Mouse (Mus musculus) liver, embryonic 12.5 days (tissue): Measurements from ENCODE around the gene Spag7. TPM values are rescaled to one million over a fixed set of nuclear protein-coding genes. Genes with fewer than 3 reads are reported as not detected.
A peak's percentile ranks its signal among the peaks of the same experiment; 100 is the strongest.

ENCODE experiments used
- ATAC-seq: fragments of 200-750 bp; cut with Nextera tagmentation; 2 replicates; pipeline ENCODE4 v1.8.0; 2017; ENCODE audit warnings: moderate number of reproducible peaks, mild to moderate bottlenecking, moderate library complexity
- H3K27ac ChIP-seq: fragments of 300-500 bp; sonication (generic); 2 replicates; pipeline ENCODE4 v1.5.1; 2016; ENCODE audit warnings: mild to moderate bottlenecking
- H3K27me3 ChIP-seq: fragments of 300-500 bp; sonication (generic); replicated peaks from 2 replicates; pipeline ENCODE4 v1.6.1; 2016; ENCODE audit warnings: mild to moderate bottlenecking, moderate library complexity
- H3K36me3 ChIP-seq: fragments of 300-500 bp; sonication (generic); 2 replicates; pipeline ENCODE4 v1.6.1; 2016; ENCODE audit warnings: mild to moderate bottlenecking, moderate library complexity
- H3K4me1 ChIP-seq: fragments of 300-500 bp; sonication (generic); 2 replicates; pipeline ENCODE4 v1.6.1; 2016
- H3K4me2 ChIP-seq: fragments of 300-500 bp; sonication (generic); 2 replicates; pipeline ENCODE4 v1.6.1; 2016; ENCODE audit warnings: mild to moderate bottlenecking, moderate library complexity
- H3K4me3 ChIP-seq: fragments of 300-500 bp; sonication (generic); 2 replicates; pipeline ENCODE4 v1.5.1; 2016; ENCODE audit warnings: mild to moderate bottlenecking, moderate library complexity
- H3K9ac ChIP-seq: fragments of 300-500 bp; sonication (generic); 2 replicates; pipeline ENCODE4 v1.6.1; 2016; ENCODE audit warnings: mild to moderate bottlenecking, moderate library complexity
- H3K9me3 ChIP-seq: fragments of 300-500 bp; sonication (generic); replicated peaks from 2 replicates; pipeline ENCODE4 v1.6.1; 2016; ENCODE audit warnings: mild to moderate bottlenecking, moderate library complexity
- WGBS: fragments of 180-500 bp; shearing (Covaris S2); methylation state at CpG from one replicate; pipeline ENCODE4 v1.1.7; 2016; ENCODE audit not compliant: insufficient replicate concordance; 5-methylcytosine and 5-hydroxymethylcytosine counted together
- polyA plus RNA-seq: library from polyadenylated mRNA; unstranded; fragments of >200 nt; fragmentation: Nextera tagmentation; extraction: Ambion mirVana; gene quantifications from 2 replicates; pipeline ENCODE4 v1.2.1, GENCODE M21; 2016

Gene Spag7
- polyA plus RNA-seq, 1 experiment from 2014 or later = 84.5 TPM

DNA sequence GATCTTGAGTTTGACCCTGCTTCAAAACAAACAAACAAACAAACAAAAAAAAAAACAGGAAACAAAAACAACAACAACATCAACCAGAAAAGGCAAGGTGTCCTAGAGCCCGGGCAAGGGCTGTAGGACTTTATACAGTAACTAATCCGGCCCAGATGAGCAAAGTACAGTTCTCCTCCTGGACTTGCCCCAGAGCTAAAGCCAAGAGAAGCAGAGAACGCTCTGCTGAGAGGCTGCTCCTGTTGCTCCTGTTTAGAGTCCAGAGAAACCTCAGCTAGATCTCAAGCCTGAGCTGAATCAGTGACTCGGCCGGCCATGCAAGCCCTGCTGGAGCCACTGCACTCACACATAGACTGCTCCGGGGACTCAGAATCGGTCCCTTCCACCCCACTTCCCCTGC is 39.1 kb downstream of the Spag7 start:
- no peaks in the 10 kb centered on the region for H3K27me3 ChIP-seq
- H3K36me3 ChIP-seq = no peaks in the 10 kb centered on the region
- ATAC-seq = 0 out of 2 replicates have a peak, but pooled peaks have one; percentile 35
- H3K4me2 ChIP-seq = peak overlapping the region; percentile 19; the same call in 1 of the 2 replicates
- no peak overlapping the region for H3K9ac ChIP-seq
- WGBS = 30% methylated on average over 7 of the region's 7 CpGs
- peak overlapping the region; percentile 34 for H3K27ac ChIP-seq
- H3K9me3 ChIP-seq = no peaks in the 10 kb centered on the region
- no peak overlapping the region for H3K4me3 ChIP-seq
- H3K4me1 ChIP-seq = peaks cover 13% of the 10 kb centered on the region

DNA sequence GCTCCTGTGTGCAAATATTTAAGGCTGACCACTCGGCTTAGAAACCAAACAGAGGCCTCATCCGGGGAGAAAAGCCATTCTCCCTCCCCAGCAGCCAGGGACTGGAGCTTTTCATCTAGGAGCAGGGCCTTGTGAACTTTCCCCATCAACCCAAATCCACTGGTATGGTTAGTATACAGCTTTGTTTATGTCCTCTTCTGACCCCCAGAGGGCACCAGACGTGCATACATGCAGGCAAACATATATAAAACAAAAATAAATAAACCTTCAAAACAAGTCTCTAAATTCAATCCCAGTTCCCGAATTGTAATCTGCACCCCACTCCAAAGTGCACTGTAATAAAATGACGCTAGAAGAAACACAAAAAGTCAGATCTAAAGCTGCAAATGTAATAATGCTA is 39.7 kb downstream of the Spag7 start:
- no peaks in the 10 kb centered on the region for H3K36me3 ChIP-seq
- H3K27me3 ChIP-seq = no peaks in the 10 kb centered on the region
- peak overlapping the region; percentile 20; the same call in 1 of the 2 replicates for H3K27ac ChIP-seq
- no peak for ATAC-seq
- H3K4me2 ChIP-seq = no peak overlapping the region
- no peaks in the 10 kb centered on the region for H3K9me3 ChIP-seq
- H3K4me3 ChIP-seq = no peak overlapping the region
- 28% methylated on average over 5 of the region's 5 CpGs for WGBS
- H3K4me1 ChIP-seq = peaks cover 13% of the 10 kb centered on the region
- H3K9ac ChIP-seq = no peak overlapping the region

DNA sequence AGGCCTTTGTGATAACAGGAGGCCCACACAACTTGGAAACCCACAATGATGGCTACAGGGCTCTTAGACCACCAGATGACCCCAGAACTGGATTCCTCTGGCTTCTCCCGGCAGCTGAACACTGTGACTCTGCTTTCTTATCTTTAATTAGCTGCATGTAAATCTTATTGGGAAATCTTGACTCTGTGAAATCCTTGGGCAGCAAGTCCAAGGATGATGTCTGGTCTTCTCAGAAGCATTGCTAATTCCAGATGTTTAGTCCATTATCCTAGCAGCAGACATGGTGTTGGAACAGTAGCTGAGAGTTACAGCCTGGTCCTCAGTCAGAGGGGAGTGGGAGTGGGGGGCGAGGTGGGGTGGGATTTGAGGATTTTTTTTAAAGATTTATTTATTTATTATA is 40.8 kb downstream of the Spag7 start:
- no peak overlapping the region for H3K4me3 ChIP-seq
- WGBS = 53% methylated on average over 2 of the region's 2 CpGs

DNA sequence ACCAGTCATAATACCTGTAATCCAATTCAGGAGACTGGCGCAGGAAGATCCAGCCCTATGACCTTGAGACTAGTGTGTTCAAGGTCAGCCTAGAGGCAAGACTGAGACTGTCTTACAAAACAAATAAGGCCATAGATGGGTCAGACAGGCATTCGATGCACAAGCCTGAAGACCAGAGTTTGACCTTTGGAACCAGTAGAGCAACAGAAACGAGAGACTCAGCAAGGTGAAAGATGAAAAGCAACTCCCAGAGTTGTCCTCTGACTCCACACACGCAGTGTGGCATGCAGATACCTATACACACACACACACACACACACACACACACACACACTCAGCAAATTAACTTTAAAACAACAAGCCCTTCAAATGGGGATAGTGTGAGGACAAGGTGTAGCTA is 42.3 kb downstream of the Spag7 start:
- Histone ChIP-seq H3K9ac (no peak overlapping the region), H3K4me3 (no peak overlapping the region), H3K27ac (no peak overlapping the region), H3K36me3 (no peaks in the 10 kb centered on the region), H3K4me2 (no peak overlapping the region), H3K9me3 (no peaks in the 10 kb centered on the region), H3K27me3 (no peaks in the 10 kb centered on the region), H3K4me1 (peaks cover 32% of the 10 kb centered on the region)
- whole genome bisulfite sequencing = 57% methylated on average over 4 of the region's 4 CpGs
- no peak for ATAC-seq

More for the DNA sequence above, 40.8 kb downstream of the Spag7 start:
- H3K4me2 ChIP-seq = no peak overlapping the region
- peaks cover 16% of the 10 kb centered on the region for H3K4me1 ChIP-seq
- no peak overlapping the region for H3K9ac ChIP-seq
- no peak overlapping the region for H3K27ac ChIP-seq
- H3K36me3 ChIP-seq = no peaks in the 10 kb centered on the region
- no peaks in the 10 kb centered on the region for H3K9me3 ChIP-seq
- no peak for ATAC-seq
- H3K27me3 ChIP-seq = no peaks in the 10 kb centered on the region

DNA sequence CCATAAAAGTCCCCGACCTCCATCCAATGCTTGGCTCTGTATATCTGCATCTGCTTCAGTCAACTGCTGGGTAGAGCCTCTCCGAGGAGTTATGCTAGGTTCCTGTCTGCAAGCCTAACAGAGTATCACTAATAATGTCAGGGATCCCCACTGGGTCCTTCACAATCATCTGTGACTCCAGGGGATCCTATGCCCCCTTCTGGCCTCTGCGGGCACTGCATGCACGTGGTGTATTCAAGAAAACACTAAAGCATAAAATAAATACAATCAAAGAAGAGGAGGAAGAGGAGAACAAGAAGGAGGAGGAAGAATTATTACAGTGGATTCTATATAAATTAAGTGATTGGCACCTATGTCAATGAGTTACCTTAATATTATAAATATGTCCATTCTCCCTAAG is 43.7 kb downstream of the Spag7 start:
- no peak overlapping the region for H3K9ac ChIP-seq
- WGBS = 27% methylated on average over 4 of the region's 4 CpGs
- no peak for ATAC-seq
- H3K27me3 ChIP-seq = no peaks in the 10 kb centered on the region
- H3K9me3 ChIP-seq = no peaks in the 10 kb centered on the region
- H3K4me2 ChIP-seq = no peak overlapping the region
- peaks cover 35% of the 10 kb centered on the region for H3K4me1 ChIP-seq
- no peaks in the 10 kb centered on the region for H3K36me3 ChIP-seq
- no peak overlapping the region for H3K4me3 ChIP-seq
- no peak overlapping the region for H3K27ac ChIP-seq

DNA sequence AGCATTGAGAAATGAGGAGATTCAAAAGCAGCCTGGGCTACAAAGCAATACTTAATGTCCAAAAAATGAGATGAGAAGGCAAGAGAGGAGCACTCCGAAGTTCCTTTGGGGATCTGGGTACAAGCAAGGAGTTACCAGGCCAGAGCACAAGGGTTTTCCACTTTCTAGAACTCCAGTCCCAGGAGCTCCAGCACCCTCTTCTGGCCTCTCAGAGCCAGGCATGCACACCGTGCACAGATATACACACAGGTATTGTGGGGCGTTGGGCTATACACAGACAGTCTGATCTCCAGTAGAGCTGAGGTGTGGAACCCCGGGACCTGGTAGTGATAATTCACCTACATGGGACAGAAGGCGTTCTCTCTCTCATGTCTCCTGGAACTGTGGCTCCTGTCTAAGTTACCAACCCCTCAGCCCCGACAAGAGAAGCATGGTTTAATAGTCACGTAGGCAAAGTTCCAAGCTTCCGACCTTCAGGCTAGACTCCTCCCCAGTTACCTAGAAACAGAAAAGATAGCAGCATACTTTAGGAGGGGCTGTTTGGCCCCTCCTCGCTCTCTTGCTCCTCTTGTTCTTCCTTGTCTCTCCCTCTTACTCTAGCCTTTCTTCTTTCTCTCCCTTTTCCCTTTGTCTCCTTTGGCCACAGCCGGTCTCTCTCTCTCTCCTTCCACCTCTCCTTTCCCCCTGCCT is 46.0 kb downstream of the Spag7 start:
- 0 out of 2 replicates have a peak, but pooled peaks have one; percentile 34 for ATAC-seq
- peaks cover 26% of the 10 kb centered on the region for H3K4me1 ChIP-seq
- no peaks in the 10 kb centered on the region for H3K36me3 ChIP-seq
- no peak overlapping the region for H3K4me3 ChIP-seq
- no peak overlapping the region for H3K4me2 ChIP-seq
- H3K9ac ChIP-seq = no peak overlapping the region
- no peak overlapping the region for H3K27ac ChIP-seq
- 0 out of 2 replicates have a peak, but pooled peaks cover 3% of the 10 kb centered on the region for H3K27me3 ChIP-seq
- no peaks in the 10 kb centered on the region for H3K9me3 ChIP-seq
- 67% methylated on average over 10 of the region's 10 CpGs for WGBS

DNA sequence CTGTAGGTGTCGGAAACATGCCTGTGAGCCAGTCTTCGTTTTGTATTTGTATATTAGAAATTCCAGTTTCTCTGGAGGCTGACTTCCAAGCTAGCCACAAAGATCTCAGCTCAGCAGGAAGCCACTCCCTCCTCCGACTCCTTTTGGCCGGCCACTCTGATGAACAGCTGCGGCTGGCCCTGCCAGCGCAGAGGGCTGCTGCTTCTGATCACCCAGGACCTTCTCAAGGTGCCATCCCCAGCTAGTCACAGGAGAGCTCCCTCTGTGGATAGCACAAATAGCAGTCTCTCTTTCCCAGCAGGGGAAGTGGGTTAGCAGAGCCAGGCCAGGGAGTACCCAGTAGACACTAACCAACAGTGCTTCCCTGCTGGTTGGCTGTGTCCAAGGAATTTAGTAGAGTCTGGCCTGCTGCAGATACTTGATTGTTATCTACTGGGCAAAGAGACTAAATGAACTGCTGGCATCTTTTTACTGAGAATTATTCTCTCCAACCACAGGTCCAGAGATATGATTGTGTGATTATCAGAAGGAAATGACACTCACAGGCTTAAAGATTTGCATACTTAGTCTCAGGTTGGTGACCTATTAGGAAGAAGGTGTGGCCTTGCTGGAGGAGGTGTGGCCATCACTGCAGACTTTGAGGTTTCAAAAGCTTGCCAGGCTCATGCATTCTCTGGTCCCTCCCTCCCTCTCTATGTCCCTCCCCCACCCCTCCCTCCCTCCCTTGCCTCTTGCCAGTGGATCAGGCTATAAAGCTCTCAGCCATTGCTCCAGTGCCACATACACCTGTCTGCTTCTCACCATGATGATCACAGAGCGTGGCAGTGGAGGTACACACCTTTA is 47.0 kb downstream of the Spag7 start:
- Histone ChIP-seq H3K4me2 (no peak overlapping the region), H3K27me3 (0 out of 2 replicates have a peak, but pooled peaks cover 4% of the 10 kb centered on the region), H3K9me3 (no peaks in the 10 kb centered on the region), H3K27ac (0 out of 2 replicates have a peak overlapping the region, but pooled peaks have one; percentile 2), H3K4me3 (no peak overlapping the region), H3K4me1 (peaks cover 26% of the 10 kb centered on the region), H3K9ac (no peak overlapping the region), H3K36me3 (no peaks in the 10 kb centered on the region)
- ATAC-seq = peak; percentile 68
- WGBS = 47% methylated on average over 7 of the region's 7 CpGs

DNA sequence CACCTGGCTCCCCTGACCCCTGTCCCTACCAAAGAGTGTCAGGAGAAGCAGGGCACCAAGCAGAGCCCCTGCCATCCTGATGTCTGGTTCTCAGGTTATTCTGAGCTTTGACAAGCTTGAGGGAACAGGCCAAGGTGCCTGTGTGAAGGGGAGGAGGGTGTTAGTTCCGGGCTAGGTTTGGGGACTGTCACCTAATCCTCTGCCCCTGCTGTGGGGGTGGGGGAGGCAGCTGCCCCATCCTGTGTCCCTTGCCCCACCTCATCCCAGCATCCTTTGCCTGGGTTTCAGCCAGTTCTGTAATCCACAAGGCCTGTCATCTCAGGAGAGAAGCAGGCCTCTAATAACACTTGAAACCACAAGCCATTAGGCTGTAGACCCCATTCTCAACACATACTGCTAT is 50.1 kb downstream of the Spag7 start, which contains the start of gene Chrne:
Gene Chrne, minus strand, starts transcription at position 116 of the 400 bp plus-strand sequence.
- peaks cover 20% of the 10 kb centered on the region for H3K27me3 ChIP-seq
- peaks cover 41% of the 10 kb centered on the region for H3K4me1 ChIP-seq
- ATAC-seq = no peak
- H3K36me3 ChIP-seq = no peaks in the 10 kb centered on the region
- H3K27ac ChIP-seq = no peak within 1 kb of the TSS
- 52% methylated on average over 1 of the region's 1 CpGs for WGBS
- no peaks in the 10 kb centered on the region for H3K9me3 ChIP-seq
- H3K4me3 ChIP-seq = no peak within 1 kb of the TSS
- no peak within 1 kb of the TSS for H3K9ac ChIP-seq
- H3K4me2 ChIP-seq = no peak within 1 kb of the TSS

DNA sequence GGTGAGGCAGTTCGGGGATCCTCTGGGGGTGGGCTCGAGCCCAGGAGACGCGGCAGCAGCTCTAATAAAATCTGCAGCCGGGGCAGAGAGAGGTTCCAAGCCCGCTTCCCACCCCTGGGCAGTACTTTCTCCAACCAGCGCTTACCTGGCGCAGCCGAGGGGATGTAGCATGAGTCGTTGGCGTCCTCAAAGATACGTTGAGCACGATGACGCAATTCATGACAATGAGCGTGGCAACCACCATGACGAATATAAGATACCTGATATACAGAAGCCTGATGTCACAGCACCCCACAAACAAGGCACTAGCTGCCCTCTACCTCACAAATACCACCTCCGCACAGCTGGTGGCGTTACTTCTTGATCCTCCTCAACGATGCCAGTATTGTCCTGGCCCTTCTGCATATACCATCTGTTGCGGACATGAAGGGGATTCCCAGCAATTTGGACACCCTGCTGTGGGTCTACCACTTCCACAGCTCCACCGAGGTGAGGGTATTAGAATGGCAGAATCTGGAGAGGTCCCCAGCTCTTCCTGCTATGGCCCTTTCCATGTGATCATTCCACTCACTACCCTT is 53.6 kb downstream of the Spag7 start, which contains the start of gene 4930544D05Rik:
Gene 4930544D05Rik, plus strand, starts transcription at position 333 of the 578 bp plus-strand sequence.
- WGBS = 17% methylated on average over 21 of the region's 21 CpGs
- no peak for ATAC-seq
- H3K9ac ChIP-seq = peak within 1 kb of the TSS; percentile 61
- peaks cover 26% of the 10 kb centered on the region for H3K4me1 ChIP-seq
- peak within 1 kb of the TSS; percentile 56 for H3K4me3 ChIP-seq
- peak within 1 kb of the TSS; percentile 89 for H3K4me2 ChIP-seq
- H3K9me3 ChIP-seq = no peaks in the 10 kb centered on the region
- peaks cover 20% of the 10 kb centered on the region for H3K27me3 ChIP-seq
- H3K36me3 ChIP-seq = peaks cover 33% of the 10 kb centered on the region
- no peak within 1 kb of the TSS for H3K27ac ChIP-seq

DNA sequence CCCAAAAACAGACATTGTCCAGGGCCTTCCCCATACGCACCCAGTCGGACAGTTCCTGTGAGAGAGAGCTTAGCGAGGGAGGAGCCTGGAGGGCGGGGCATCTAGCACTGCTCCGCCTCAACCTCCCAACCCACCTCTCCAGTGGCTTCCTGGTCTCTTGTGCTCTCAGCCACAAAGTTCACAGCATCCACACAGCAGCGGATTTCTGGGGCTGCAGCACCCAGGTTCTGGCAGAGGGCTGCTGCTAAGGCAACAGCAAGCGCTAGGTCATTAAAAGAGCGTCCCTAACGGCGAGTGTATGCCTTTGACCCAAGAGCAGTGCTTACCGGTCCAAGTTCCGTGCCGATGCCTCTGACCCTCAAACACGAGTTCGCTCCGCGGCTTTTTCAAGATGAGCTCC is 54.1 kb downstream of the Spag7 start:
- 3% methylated on average over 17 of the region's 17 CpGs for WGBS
- H3K27ac ChIP-seq = no peak overlapping the region
- ATAC-seq = peak; percentile 86

More for the DNA sequence above, 54.1 kb downstream of the Spag7 start:
- Histone ChIP-seq H3K9me3 (no peaks in the 10 kb centered on the region), H3K4me1 (peaks cover 26% of the 10 kb centered on the region), H3K27me3 (peaks cover 20% of the 10 kb centered on the region), H3K4me2 (peak overlapping the region; percentile 89), H3K9ac (peak overlapping the region; percentile 61), H3K36me3 (peaks cover 38% of the 10 kb centered on the region), H3K4me3 (peak overlapping the region; percentile 56)
